Mouse (Mus musculus) cerebellum, adult 11 months (tissue): Measurements from ENCODE around the gene Myom3.

Source experiments
- DNase-seq: peaks from one replicate; pipeline ENCODE4 v3.0.0; 2022

Myom3 gene

DNA sequence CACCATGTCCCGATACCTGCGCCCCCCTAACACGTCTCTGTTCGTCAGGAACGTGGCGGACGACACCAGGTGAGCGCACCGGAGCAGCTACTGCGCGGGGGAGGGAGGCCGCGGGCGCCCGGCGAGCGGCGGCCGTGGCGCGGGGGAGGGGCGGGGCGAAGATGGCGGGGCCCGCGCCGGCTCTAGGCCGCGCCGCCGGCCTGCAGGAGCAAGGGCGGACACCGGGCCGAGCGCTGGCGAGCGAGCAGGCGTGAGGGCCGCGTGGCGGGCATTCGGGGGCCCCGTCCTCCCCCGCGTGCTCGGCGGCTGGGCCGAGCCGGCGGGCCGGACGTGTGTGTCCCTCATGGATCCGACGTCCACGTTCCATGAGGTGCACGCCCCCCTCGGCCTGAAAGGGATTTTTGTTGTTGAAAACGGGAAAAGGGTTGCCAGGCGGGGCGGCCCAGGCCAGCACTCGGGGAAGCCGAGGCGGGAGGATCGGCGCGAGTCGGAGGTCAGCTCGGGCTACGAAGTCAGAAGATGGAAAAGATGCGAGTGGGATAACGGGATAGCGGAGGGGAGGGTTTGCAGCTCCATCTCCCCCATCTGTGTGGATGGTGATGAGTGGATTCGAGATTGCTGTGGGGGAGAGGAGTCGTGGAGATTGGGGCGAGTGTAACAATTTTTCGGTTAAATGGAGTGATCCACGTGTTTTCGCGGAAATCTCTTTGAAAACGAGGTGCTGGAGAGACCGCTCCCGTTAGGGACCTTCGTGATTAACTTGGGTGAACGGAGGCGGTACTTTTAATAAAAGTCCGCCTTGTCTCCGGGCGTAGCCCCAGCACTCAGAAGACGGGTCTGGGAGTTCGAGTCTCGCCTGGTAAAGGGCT, 96.9 kb downstream of the Myom3 start:
- DNase-seq, result peak; percentile 51

- DNase-seq, result no peak
Observed at GRCm38 (mm10) chr4:135857597-135858186, 98.2 kb downstream of the Myom3 start.
